Mouse (Mus musculus) stomach, embryonic 14.5 days (tissue): Measurements from ENCODE around the gene Srbd1. TPM values are rescaled to one million over a fixed set of nuclear protein-coding genes. Genes with fewer than 3 reads are reported as not detected.
A peak's percentile ranks its signal among the peaks of the same experiment; 100 is the strongest.

Source experiments
- ATAC-seq: fragments of 200-750 bp; cut with Nextera tagmentation; 2 replicates; pipeline ENCODE4 v1.8.0; 2017; ENCODE audit warnings: low read depth, moderate TSS enrichment; ENCODE audit not compliant: insufficient number of reproducible peaks, insufficient read depth, low FRiP score
- H3K27ac ChIP-seq: fragments of 300-500 bp; sonication (generic); 2 replicates; pipeline ENCODE4 v1.5.1; 2014; ENCODE audit warnings: mild to moderate bottlenecking, low read length, moderate library complexity, mixed read lengths
- H3K27me3 ChIP-seq: fragments of 300-500 bp; sonication (generic); 2 replicates; pipeline ENCODE4 v1.6.1; 2014; ENCODE audit warnings: low read length, control low read depth, mixed read lengths; ENCODE audit not compliant: control insufficient read depth, insufficient read depth
- H3K36me3 ChIP-seq: fragments of 300-500 bp; sonication (generic); 2 replicates; pipeline ENCODE4 v1.6.1; 2014; ENCODE audit warnings: mild to moderate bottlenecking, control low read depth, low read length, moderate library complexity, mixed read lengths; ENCODE audit not compliant: control insufficient read depth, insufficient read depth
- H3K4me1 ChIP-seq: fragments of 300-500 bp; sonication (generic); 2 replicates; pipeline ENCODE4 v1.6.1; 2014; ENCODE audit warnings: low read length, control low read depth, mixed read lengths; ENCODE audit not compliant: control insufficient read depth, insufficient read depth
- H3K4me2 ChIP-seq: fragments of 300-500 bp; sonication (generic); replicated peaks from 2 replicates; pipeline ENCODE4 v1.6.1; 2014; ENCODE audit warnings: low read depth, low read length, control low read depth
- H3K4me3 ChIP-seq: fragments of 300-500 bp; sonication (generic); 2 replicates; pipeline ENCODE4 v1.5.1; 2014; ENCODE audit warnings: low read depth, low read length, control low read depth
- H3K9ac ChIP-seq: fragments of 300-500 bp; sonication (generic); replicated peaks from 2 replicates; pipeline ENCODE4 v1.6.1; 2014; ENCODE audit warnings: low read depth, mild to moderate bottlenecking, control low read depth, low read length, moderate library complexity, mixed read lengths
- H3K9me3 ChIP-seq: fragments of 300-500 bp; sonication (generic); 2 replicates; pipeline ENCODE4 v1.6.1; 2016; ENCODE audit warnings: low read depth, low read length, control low read depth; ENCODE audit not compliant: control insufficient read depth
- WGBS: fragments of 180-500 bp; shearing (Covaris S2); extraction: QIAGEN DNeasy Blood & Tissue Kit; methylation state at CpG from one replicate; pipeline ENCODE4 v1.1.7; 2014; 5-methylcytosine and 5-hydroxymethylcytosine counted together
- polyA plus RNA-seq: library from polyadenylated mRNA; unstranded; fragments of >200 nt; fragmentation: Nextera tagmentation; extraction: Ambion mirVana; gene quantifications from 2 replicates; pipeline ENCODE4 v1.2.1, GENCODE M21; 2014

Srbd1 gene
- polyA plus RNA-seq, 1 experiment from 2014 or later = 10.7 TPM

GRCm38 (mm10) chr17:86170164-86170958, 25.4 kb upstream of the Srbd1 start:
- Histone ChIP-seq H3K4me2 (peak overlapping the region; percentile 98), H3K27ac (no peak overlapping the region), H3K4me1 (peaks cover 21% of the 10 kb centered on the region; the same call in 1 of the 2 replicates), H3K9me3 (no peaks in the 10 kb centered on the region), H3K27me3 (no peaks in the 10 kb centered on the region), H3K4me3 (0 out of 2 replicates have a peak overlapping the region, but pooled peaks have one; percentile 5), H3K36me3 (no peaks in the 10 kb centered on the region), H3K9ac (no peak overlapping the region)
- 65% methylated on average over 9 of the region's 9 CpGs for WGBS
- ATAC-seq = no peak

GRCm38 (mm10) chr17:86169092-86169491, 24.1 kb upstream of the Srbd1 start:
- Histone ChIP-seq H3K4me2 (peak overlapping the region; percentile 98), H3K4me1 (peaks cover 19% of the 10 kb centered on the region; the same call in 1 of the 2 replicates), H3K36me3 (no peaks in the 10 kb centered on the region), H3K27me3 (no peaks in the 10 kb centered on the region), H3K9ac (peak overlapping the region; percentile 87; the same call in 1 of the 2 replicates), H3K27ac (no peak overlapping the region), H3K4me3 (peak overlapping the region; percentile 79), H3K9me3 (no peaks in the 10 kb centered on the region)
- WGBS = 10% methylated on average over 6 of the region's 6 CpGs
- no peak for ATAC-seq

- H3K4me3 ChIP-seq = peak overlapping the region; percentile 79
- H3K27ac ChIP-seq = peak overlapping the region; percentile 98
- peak overlapping the region; percentile 87 for H3K9ac ChIP-seq
- H3K4me1 ChIP-seq = peaks cover 19% of the 10 kb centered on the region; the same call in 1 of the 2 replicates
- H3K4me2 ChIP-seq = peak overlapping the region; percentile 98
- no peaks in the 10 kb centered on the region for H3K36me3 ChIP-seq
- under 1% methylated on average over 64 of the region's 64 CpGs for WGBS
- no peaks in the 10 kb centered on the region for H3K9me3 ChIP-seq
- H3K27me3 ChIP-seq = no peaks in the 10 kb centered on the region
- ATAC-seq = no peak
These were observed 23.4 kb upstream of the Srbd1 start for GRCm38 (mm10) chr17:86168231-86168981.

- Histone ChIP-seq H3K9me3 (no peaks in the 10 kb centered on the region), H3K4me2 (peak within 1 kb of the TSS; percentile 98), H3K4me1 (peaks cover 19% of the 10 kb centered on the region; the same call in 1 of the 2 replicates), H3K4me3 (peak within 1 kb of the TSS; percentile 79), H3K27ac (peak within 1 kb of the TSS; percentile 98), H3K36me3 (no peaks in the 10 kb centered on the region), H3K9ac (peak within 1 kb of the TSS; percentile 87), H3K27me3 (no peaks in the 10 kb centered on the region)
- ATAC-seq = peak; percentile 59
- under 1% methylated on average over 88 of the region's 115 CpGs for WGBS
These were observed 22.6 kb upstream of the Srbd1 start, which contains the start of gene Prkce for GRCm38 (mm10) chr17:86167320-86168230. Gene Prkce, plus strand, starts transcription at chr17:86167785.

- Histone ChIP-seq H3K4me2 (peak overlapping the region; percentile 98), H3K4me1 (peaks cover 19% of the 10 kb centered on the region; the same call in 1 of the 2 replicates), H3K9me3 (no peaks in the 10 kb centered on the region), H3K27me3 (no peaks in the 10 kb centered on the region), H3K4me3 (peak overlapping the region; percentile 79), H3K9ac (peak overlapping the region; percentile 87), H3K36me3 (no peaks in the 10 kb centered on the region), H3K27ac (peak overlapping the region; percentile 98)
- under 1% methylated on average over 46 of the region's 46 CpGs for WGBS
- ATAC-seq = peak; percentile 54; the same call in 1 of the 2 replicates
These were observed 21.8 kb upstream of the Srbd1 start for GRCm38 (mm10) chr17:86166567-86167319.

GRCm38 (mm10) chr17:86166051-86166566, 21.1 kb upstream of the Srbd1 start:
- peak overlapping the region; percentile 79 for H3K4me3 ChIP-seq
- no peaks in the 10 kb centered on the region for H3K36me3 ChIP-seq
- H3K4me2 ChIP-seq = peak overlapping the region; percentile 98
- WGBS = 4% methylated on average over 19 of the region's 19 CpGs
- H3K4me1 ChIP-seq = peaks cover 19% of the 10 kb centered on the region; the same call in 1 of the 2 replicates
- no peaks in the 10 kb centered on the region for H3K27me3 ChIP-seq
- no peak for ATAC-seq
- peak overlapping the region; percentile 87 for H3K9ac ChIP-seq
- no peaks in the 10 kb centered on the region for H3K9me3 ChIP-seq
- H3K27ac ChIP-seq = peak overlapping the region; percentile 98

- H3K27me3 ChIP-seq = no peaks in the 10 kb centered on the region
- H3K9me3 ChIP-seq = no peaks in the 10 kb centered on the region
- H3K4me2 ChIP-seq = no peak overlapping the region
- 0 out of 2 replicates have a peak, but pooled peaks cover 9% of the 10 kb centered on the region for H3K4me1 ChIP-seq
- 60% methylated on average over 7 of the region's 7 CpGs for WGBS
- ATAC-seq = no peak
- H3K4me3 ChIP-seq = no peak overlapping the region
- no peaks in the 10 kb centered on the region for H3K36me3 ChIP-seq
- no peak overlapping the region for H3K9ac ChIP-seq
- no peak overlapping the region for H3K27ac ChIP-seq
These were observed 19.4 kb upstream of the Srbd1 start for GRCm38 (mm10) chr17:86164416-86164815.
